Mouse (Mus musculus) right cerebral cortex, postnatal 36 days (tissue): Measurements from ENCODE around the gene Itsn1.

Experiments used
- DNase-seq, 2 experiments: peaks; one replicate each; pipeline ENCODE4 v3.0.0; 2022; ENCODE audit warnings: low spot score in 2 of 2, mixed read lengths in 1 of 2

Gene Itsn1

DNA sequence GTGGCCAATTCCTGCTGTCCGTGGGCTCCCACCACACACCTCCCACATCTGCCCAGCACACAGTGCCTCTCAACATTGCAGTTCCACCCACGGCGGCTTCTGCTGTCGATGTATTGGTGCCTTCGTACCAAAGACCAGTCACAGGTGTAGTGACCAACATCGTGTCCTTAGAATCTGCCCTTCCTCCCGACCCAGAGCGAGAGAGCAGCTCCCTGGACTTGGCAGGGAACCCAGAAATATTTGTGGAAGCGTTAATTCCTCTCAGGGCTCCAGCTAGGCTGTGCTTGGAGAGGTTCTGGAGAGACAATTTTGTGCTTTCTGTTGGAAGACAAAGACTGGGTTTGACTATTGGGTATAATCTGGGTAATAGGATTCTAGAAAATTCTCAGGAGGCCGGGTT lies 217.2 kb downstream of the Itsn1 start:
- DNase-seq: no peak

DNA sequence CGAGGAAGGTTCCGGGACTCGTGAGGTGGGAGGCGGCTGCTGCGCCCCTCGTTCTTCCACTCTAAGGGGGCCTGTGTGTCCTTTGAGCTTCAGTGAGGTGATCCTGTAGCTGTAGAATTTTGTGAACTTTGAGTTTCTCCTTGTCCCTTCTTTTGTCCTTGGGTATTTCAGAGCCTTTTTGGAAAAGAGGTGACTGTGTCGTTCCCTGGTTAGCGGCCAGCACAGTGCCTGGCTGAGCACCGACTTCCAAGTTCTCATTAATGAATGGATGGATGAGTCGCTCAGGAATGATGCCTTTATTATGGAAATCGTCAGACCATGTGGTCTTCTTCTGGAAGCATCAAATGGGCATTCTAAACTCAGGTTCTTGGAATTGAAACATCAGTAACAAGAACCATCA lies 218.0 kb downstream of the Itsn1 start:
- DNase-seq: no peak

- no peak for DNase-seq
These were observed 224.9 kb downstream of the Itsn1 start for GRCm38 (mm10) chr16:91953967-91954366.

- DNase-seq: no peak
These were observed 225.7 kb downstream of the Itsn1 start for GRCm38 (mm10) chr16:91954766-91955165.

GRCm38 (mm10) chr16:91962204-91962893 lies 233.3 kb downstream of the Itsn1 start:
- DNase-seq: peak; percentile 81 to 88

DNA sequence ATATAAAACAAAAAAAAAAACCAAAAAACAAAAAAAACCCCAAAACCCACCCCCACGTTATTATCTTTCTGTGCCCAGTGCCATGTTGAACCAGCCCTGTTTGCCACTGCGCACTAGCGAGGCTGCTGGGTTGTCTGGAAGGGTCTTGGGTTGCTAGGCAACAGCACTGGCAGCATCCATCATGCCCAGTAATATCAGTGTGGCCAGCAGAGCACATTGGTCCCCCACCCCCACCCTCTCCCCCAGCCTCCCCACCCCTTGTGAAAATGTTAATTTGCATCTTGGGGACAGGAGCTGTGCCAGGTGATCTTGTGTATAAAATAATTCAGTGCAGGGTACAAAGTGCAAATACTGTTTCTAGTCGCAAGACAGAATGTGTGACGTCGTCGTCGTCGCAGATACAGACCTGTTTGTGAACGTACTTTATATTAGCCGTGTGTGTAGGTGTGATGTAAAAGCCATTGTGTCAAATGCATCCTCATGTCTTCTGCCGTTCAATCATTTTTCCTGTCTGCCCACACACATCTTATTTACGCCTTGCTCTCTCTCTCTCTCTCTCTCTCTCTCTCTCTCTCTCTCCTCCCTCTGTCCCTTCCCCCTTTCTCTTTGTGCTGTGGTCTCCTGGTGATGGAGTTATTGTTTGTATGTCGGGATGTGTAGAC lies 233.9 kb downstream of the Itsn1 start:
- peak; percentile 25 to 48 for DNase-seq

DNA sequence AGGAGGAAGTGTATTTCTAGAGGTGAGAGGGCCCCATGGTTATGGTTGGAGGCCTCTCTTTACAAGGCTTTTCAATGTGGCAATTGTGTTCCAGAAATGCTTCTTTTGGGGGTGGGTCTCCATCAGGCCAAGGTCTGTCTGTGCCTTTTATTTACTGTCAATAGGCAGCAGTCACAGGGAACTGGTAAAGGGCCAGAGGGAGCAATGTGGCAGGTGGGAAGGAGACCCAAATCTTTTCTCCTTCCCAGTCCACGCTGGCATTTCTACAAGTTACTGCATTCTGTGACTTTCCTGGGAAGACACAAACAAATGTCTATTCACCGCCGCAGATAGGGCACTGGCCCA lies 234.4 kb downstream of the Itsn1 start:
- no peak for DNase-seq

DNA sequence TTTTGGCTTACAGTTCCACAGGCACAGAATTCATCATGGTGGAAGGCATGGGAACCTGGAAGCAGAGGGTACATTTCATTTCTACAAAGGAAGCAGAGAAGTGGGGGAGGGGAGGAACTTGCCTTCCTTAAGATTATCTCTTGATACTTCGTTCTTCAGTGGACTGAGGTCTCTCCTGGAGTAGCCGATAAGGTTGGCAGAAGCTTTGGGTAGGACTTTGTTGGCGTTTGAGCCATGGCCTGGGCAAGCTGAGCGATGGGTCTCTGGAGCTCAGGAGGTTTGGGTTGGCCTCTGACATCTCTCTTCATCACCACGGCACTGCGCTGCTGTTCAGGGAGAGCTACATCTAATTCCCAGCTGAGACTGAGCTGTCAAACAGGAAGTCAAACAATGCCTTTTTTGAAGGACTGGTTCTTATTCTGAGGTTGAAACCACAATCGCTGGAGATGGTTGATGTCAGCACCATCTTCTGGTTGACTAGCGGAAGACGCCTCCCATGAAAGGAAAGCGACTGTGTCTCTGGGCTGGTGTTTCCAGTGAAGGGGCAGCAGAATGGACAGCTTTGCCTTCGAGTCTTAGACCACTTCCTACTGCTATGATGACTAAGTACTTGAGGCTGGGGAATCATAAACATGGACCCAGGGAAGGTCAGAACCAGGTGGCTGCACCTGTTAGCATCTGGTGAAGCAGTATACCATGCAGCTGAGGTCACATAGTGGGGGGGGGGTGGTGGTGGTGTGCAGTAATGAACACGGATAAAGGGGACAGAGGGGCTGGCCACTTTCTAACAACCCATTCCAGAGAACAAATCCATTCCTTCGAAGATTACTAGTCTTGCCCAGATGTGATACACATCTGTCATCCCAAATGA lies 235.5 kb downstream of the Itsn1 start:
- no peak for DNase-seq

DNA sequence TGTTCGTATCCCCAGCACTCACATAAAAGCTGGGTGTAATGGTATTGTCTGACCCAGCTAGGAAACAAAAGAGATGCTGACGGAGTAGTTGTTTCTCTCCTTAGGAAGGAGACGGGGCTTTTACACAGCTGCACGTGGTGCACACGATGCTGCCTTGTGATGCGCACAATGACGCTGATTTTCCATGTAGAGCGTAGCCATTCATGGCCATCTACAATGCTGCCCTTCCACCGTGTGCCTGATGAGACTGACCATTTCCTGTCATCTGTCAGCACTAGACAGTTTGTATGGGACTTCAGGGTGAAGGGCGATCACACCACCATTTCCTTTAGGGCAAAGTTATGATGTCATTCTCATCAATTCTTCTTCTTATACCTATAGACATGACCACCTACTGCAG lies 239.6 kb downstream of the Itsn1 start:
- DNase-seq: no peak

DNA sequence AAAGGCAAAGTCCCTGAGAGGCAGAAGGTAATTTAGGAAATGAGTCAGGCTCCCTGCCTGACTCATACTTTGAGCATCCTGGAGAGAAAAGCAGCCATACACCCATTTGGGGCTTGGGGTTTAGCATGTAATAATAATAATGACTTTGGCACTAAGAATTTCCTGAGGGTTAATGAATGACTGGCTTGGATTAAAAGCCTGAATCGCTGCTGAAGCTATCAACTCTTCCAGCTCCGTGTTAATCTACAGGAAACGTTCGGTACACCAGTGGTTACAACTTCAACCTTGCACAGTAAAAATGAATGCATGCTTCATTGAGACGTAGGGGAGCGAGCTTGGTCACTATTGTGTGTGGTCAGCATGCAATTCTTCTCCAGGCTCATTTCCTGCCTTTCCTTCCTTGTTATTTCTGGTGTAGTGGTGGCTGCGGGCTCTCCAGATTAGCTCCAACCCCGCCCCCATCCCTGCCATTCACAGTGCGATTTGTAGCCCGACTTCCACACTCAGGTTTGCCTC lies 240.5 kb downstream of the Itsn1 start:
- DNase-seq: no peak
